Mouse (Mus musculus): ENCODE data around the gene Gm28230. TPM values are rescaled to one million over a fixed set of nuclear protein-coding genes. Genes with fewer than 3 reads are reported as not detected.

Gene Gm28230
- polyA plus RNA-seq, 1 experiment, result not detected

DNA sequence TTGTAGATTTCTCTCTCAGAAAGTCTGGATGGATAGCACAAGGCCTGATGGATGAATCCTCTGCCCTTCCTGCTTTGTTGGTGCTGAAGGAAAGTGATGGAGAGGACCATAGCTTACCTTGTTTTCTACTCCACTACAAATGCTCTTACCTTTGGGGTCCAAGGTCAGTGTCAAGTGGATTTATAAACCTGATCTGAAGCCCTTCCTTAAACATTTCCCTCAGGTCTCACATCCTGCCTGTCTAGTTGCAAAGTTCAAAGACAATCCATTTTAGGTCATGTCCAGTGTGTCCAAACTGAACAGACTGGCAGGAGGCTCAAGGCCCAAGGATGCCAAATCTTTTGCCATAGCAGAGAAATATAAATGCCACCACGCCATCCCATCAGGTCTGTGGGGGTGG is 25.3 kb downstream of the Gm28230 start:
- TF ChIP-seq MAX (IDR thresholded peaks at IDR 0.05) (no peak), CEBPB (IDR thresholded peaks at IDR 0.05; ENCODE audit: low read depth) (no peak), MYOD1 (IDR thresholded peaks at IDR 0.05; ENCODE audit: control insufficient read depth, insufficient read length, low read depth) (no peak), USF1 (IDR thresholded peaks at IDR 0.05; ENCODE audit: low read depth) (no peak), CTCF (IDR thresholded peaks at IDR 0.05; ENCODE audit: control insufficient read depth, insufficient read depth, insufficient read length) (no peak), MYOG (IDR thresholded peaks at IDR 0.05; ENCODE audit: control insufficient read depth, extremely low read depth, insufficient read length) (no peak), FOSL1 (IDR thresholded peaks at IDR 0.05; ENCODE audit: insufficient read depth, low read length, poor library complexity, severe bottlenecking) (no peak)
- no peak overlapping the region for H3K4me3 ChIP-seq (ENCODE audit: insufficient read depth, poor library complexity, severe bottlenecking)
- no peaks in the 10 kb centered on the region for H3K36me3 ChIP-seq (ENCODE audit: control insufficient read depth, insufficient read depth)
- H3K79me2 ChIP-seq (ENCODE audit: control insufficient read depth, insufficient read depth), result no peaks in the 10 kb centered on the region
- H3K27me3 ChIP-seq (ENCODE audit: control insufficient read depth, insufficient read depth, insufficient read length), result peaks cover 29% of the 10 kb centered on the region
- no peak overlapping the region for H3ac ChIP-seq (ENCODE audit: control insufficient read depth, insufficient read length, low read depth)
- H3K79me3 ChIP-seq (ENCODE audit: low read depth), result no peaks in the 10 kb centered on the region

DNA sequence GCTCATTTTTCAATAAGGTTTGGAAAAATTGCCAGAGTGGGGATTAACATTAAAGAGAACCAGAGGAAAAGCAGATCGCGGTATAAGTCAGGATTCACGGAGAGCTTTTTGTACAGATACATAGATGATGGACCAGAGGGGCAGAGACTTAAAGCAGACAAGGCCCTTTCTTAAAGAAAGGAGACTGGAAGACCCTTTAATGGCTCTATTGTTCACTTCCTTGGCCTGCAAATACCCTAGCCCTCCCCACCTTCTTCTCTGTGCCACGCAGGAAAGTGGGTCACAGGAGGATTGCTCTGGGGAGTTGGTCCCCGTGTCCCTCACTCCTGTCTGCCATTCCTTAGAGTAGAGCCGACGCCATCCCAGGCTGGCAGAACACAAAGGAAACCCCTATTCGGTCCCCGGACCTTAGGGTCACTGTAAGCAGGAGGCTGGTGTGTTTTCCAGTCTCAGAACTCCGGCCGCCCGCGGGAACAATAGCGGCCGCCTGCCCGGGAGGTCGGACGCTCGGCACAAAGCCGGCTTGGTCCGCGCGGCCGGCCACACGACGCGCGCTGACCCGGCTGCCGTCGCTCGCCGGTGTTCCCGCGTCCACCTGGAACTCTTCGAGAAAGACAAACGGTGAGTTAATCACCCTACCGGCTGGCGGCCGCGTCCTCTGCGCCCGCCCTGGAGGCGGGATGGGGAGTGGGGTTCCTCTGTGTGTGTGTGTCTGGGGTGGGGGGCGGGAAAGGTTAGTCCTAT is 26.1 kb downstream of the Gm28230 start:
- H3K79me2 ChIP-seq (ENCODE audit: control insufficient read depth, insufficient read depth), result no peaks in the 10 kb centered on the region
- peaks cover 29% of the 10 kb centered on the region for H3K27me3 ChIP-seq (ENCODE audit: control insufficient read depth, insufficient read depth, insufficient read length)

DNA sequence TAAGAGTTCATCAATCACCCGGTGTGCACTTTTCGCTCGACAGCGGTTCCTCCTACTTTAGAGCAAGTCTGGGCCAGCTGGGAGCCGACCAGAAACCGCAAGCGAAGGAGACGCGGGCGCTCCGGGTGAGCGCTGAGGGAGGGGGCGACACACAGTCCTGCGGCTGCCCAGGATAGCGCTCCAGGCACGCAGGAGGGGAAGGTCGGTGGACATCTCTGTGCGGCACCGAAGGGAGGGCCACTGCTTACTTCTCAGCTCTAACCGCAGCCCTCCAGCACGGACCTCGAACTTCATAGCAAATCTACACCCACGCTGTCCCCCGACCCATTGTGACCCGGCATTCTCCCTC is 26.6 kb downstream of the Gm28230 start:
- no peaks in the 10 kb centered on the region for H3K79me3 ChIP-seq (ENCODE audit: low read depth)
- H3K36me3 ChIP-seq (ENCODE audit: control insufficient read depth, insufficient read depth), result no peaks in the 10 kb centered on the region
- H3K79me2 ChIP-seq (ENCODE audit: control insufficient read depth, insufficient read depth), result no peaks in the 10 kb centered on the region
- peaks cover 29% of the 10 kb centered on the region for H3K27me3 ChIP-seq (ENCODE audit: control insufficient read depth, insufficient read depth, insufficient read length)
- no peak overlapping the region for H3ac ChIP-seq (ENCODE audit: control insufficient read depth, insufficient read length, low read depth)
- TF ChIP-seq CTCF (IDR thresholded peaks at IDR 0.05; ENCODE audit: control insufficient read depth, insufficient read depth, insufficient read length), result no peak
- no peak for TF ChIP-seq MYOG (IDR thresholded peaks at IDR 0.05; ENCODE audit: control insufficient read depth, extremely low read depth, insufficient read length)
- no peak for TF ChIP-seq FOSL1 (IDR thresholded peaks at IDR 0.05; ENCODE audit: insufficient read depth, low read length, poor library complexity, severe bottlenecking)
- TF ChIP-seq MYOD1 (IDR thresholded peaks at IDR 0.05; ENCODE audit: control insufficient read depth, insufficient read length, low read depth), result no peak
- TF ChIP-seq MAX (IDR thresholded peaks at IDR 0.05), result no peak
- TF ChIP-seq CEBPB (IDR thresholded peaks at IDR 0.05; ENCODE audit: low read depth), result no peak
- no peak for TF ChIP-seq USF1 (IDR thresholded peaks at IDR 0.05; ENCODE audit: low read depth)
- no peak overlapping the region for H3K4me3 ChIP-seq (ENCODE audit: insufficient read depth, poor library complexity, severe bottlenecking)

More for the DNA sequence above, 26.1 kb downstream of the Gm28230 start:
- Histone ChIP-seq H3ac (ENCODE audit: control insufficient read depth, insufficient read length, low read depth) (no peak overlapping the region), H3K36me3 (ENCODE audit: control insufficient read depth, insufficient read depth) (no peaks in the 10 kb centered on the region), H3K4me3 (ENCODE audit: insufficient read depth, poor library complexity, severe bottlenecking) (no peak overlapping the region), H3K79me3 (ENCODE audit: low read depth) (no peaks in the 10 kb centered on the region)
- no peak for TF ChIP-seq USF1 (IDR thresholded peaks at IDR 0.05; ENCODE audit: low read depth)
- no peak for TF ChIP-seq CTCF (IDR thresholded peaks at IDR 0.05; ENCODE audit: control insufficient read depth, insufficient read depth, insufficient read length)
- no peak for TF ChIP-seq MAX (IDR thresholded peaks at IDR 0.05)
- TF ChIP-seq CEBPB (IDR thresholded peaks at IDR 0.05; ENCODE audit: low read depth), result no peak
- no peak for TF ChIP-seq MYOG (IDR thresholded peaks at IDR 0.05; ENCODE audit: control insufficient read depth, extremely low read depth, insufficient read length)
- TF ChIP-seq FOSL1 (IDR thresholded peaks at IDR 0.05; ENCODE audit: insufficient read depth, low read length, poor library complexity, severe bottlenecking), result no peak
- TF ChIP-seq MYOD1 (IDR thresholded peaks at IDR 0.05; ENCODE audit: control insufficient read depth, insufficient read length, low read depth), result no peak

DNA sequence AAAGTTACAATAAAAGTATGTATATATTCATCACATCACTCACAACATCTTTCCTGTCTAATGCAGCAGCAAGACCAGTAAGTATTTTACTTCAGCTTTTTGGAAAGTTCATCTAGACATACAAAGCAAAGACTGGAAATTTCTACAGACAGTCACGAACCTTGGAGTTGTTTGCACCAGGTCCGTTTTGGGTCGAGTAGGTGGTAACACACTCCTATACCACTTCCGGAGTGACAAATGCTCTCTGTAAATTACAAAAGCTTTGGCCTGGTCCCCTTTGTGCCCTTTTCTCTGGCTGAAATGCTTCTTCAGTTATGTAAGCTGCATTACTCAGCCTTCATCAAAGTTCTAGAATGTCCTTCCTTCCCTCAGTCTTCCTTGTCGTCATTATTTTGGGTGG is 27.2 kb downstream of the Gm28230 start:
- H3K27me3 ChIP-seq (ENCODE audit: control insufficient read depth, insufficient read depth, insufficient read length), result peaks cover 29% of the 10 kb centered on the region
- TF ChIP-seq FOSL1 (IDR thresholded peaks at IDR 0.05; ENCODE audit: insufficient read depth, low read length, poor library complexity, severe bottlenecking), result no peak
- TF ChIP-seq MAX (IDR thresholded peaks at IDR 0.05), result no peak
- no peak for TF ChIP-seq MYOD1 (IDR thresholded peaks at IDR 0.05; ENCODE audit: control insufficient read depth, insufficient read length, low read depth)
- no peak for TF ChIP-seq CTCF (IDR thresholded peaks at IDR 0.05; ENCODE audit: control insufficient read depth, insufficient read depth, insufficient read length)
- no peak for TF ChIP-seq USF1 (IDR thresholded peaks at IDR 0.05; ENCODE audit: low read depth)
- TF ChIP-seq CEBPB (IDR thresholded peaks at IDR 0.05; ENCODE audit: low read depth), result no peak
- no peak for TF ChIP-seq MYOG (IDR thresholded peaks at IDR 0.05; ENCODE audit: control insufficient read depth, extremely low read depth, insufficient read length)
- H3K4me3 ChIP-seq (ENCODE audit: insufficient read depth, poor library complexity, severe bottlenecking), result no peak overlapping the region
- no peak overlapping the region for H3ac ChIP-seq (ENCODE audit: control insufficient read depth, insufficient read length, low read depth)
- H3K79me2 ChIP-seq (ENCODE audit: control insufficient read depth, insufficient read depth), result no peaks in the 10 kb centered on the region
- no peaks in the 10 kb centered on the region for H3K79me3 ChIP-seq (ENCODE audit: low read depth)
- H3K36me3 ChIP-seq (ENCODE audit: control insufficient read depth, insufficient read depth), result no peaks in the 10 kb centered on the region

DNA sequence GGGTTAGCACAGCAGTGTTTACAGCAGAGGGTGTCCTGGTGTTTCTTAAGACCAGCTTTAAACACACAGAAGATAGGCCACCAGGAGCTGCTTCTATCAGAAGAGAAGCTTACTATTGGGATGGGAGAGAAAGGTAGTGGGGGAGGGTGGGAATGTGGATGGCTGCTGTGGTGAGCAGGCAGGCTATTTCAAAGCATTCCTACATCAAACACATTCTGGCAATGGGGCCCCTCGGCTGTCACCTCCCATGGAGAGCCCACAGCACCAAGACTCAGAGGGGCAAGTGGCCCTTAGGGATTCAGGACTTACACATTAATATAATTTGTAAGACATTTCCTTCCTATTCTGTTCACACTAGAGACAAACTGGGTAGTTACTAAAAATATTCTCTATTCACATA is 33.6 kb downstream of the Gm28230 start:
- Histone ChIP-seq H3K79me2 (ENCODE audit: control insufficient read depth, insufficient read depth) (no peaks in the 10 kb centered on the region), H3K36me3 (ENCODE audit: control insufficient read depth, insufficient read depth) (no peaks in the 10 kb centered on the region), H3K4me3 (ENCODE audit: insufficient read depth, poor library complexity, severe bottlenecking) (no peak overlapping the region), H3K79me3 (ENCODE audit: low read depth) (no peaks in the 10 kb centered on the region), H3K27me3 (ENCODE audit: control insufficient read depth, insufficient read depth, insufficient read length) (peaks cover 4% of the 10 kb centered on the region), H3ac (ENCODE audit: control insufficient read depth, insufficient read length, low read depth) (no peak overlapping the region)
- no peak for TF ChIP-seq CTCF (IDR thresholded peaks at IDR 0.05; ENCODE audit: control insufficient read depth, insufficient read depth, insufficient read length)
- TF ChIP-seq MYOG (IDR thresholded peaks at IDR 0.05; ENCODE audit: control insufficient read depth, extremely low read depth, insufficient read length), result no peak
- TF ChIP-seq MAX (IDR thresholded peaks at IDR 0.05), result no peak
- TF ChIP-seq MYOD1 (IDR thresholded peaks at IDR 0.05; ENCODE audit: control insufficient read depth, insufficient read length, low read depth), result no peak
- TF ChIP-seq USF1 (IDR thresholded peaks at IDR 0.05; ENCODE audit: low read depth), result no peak
- no peak for TF ChIP-seq CEBPB (IDR thresholded peaks at IDR 0.05; ENCODE audit: low read depth)
- no peak for TF ChIP-seq FOSL1 (IDR thresholded peaks at IDR 0.05; ENCODE audit: insufficient read depth, low read length, poor library complexity, severe bottlenecking)
